Mouse (Mus musculus) heart, postnatal 0 days (tissue): Measurements from ENCODE around the gene Ctss. TPM values are rescaled to one million over a fixed set of nuclear protein-coding genes. Genes with fewer than 3 reads are reported as not detected.
A peak's percentile ranks its signal among the peaks of the same experiment; 100 is the strongest.

Experiments
- ATAC-seq: fragments of 200-750 bp; cut with Nextera tagmentation; 2 replicates; pipeline ENCODE4 v1.8.0; 2017; ENCODE audit warnings: low read depth, moderate number of reproducible peaks, moderate library complexity; ENCODE audit not compliant: insufficient read depth
- DNase-seq: peaks from one replicate; pipeline ENCODE4 v3.0.0-alpha.2; 2016; ENCODE audit warnings: low spot score
- H3K27ac ChIP-seq: fragments of 300-500 bp; sonication (generic); 2 replicates; pipeline ENCODE4 v1.5.1; 2014; ENCODE audit warnings: low read depth, mild to moderate bottlenecking
- H3K27me3 ChIP-seq: fragments of 300-500 bp; sonication (generic); 2 replicates; pipeline ENCODE4 v1.6.1; 2014; ENCODE audit warnings: low read length, mixed read lengths; ENCODE audit not compliant: control insufficient read depth, insufficient read depth
- H3K36me3 ChIP-seq: fragments of 300-500 bp; sonication (generic); replicated peaks from 2 replicates; pipeline ENCODE4 v1.6.1; 2014; ENCODE audit warnings: low read length, mixed read lengths; ENCODE audit not compliant: control insufficient read depth, insufficient read depth
- H3K4me1 ChIP-seq: fragments of 300-500 bp; sonication (generic); 2 replicates; pipeline ENCODE4 v1.6.1; 2014; ENCODE audit warnings: antibody characterized with exemption; ENCODE audit not compliant: control insufficient read depth, insufficient read depth
- H3K4me2 ChIP-seq: fragments of 300-500 bp; sonication (generic); 2 replicates; pipeline ENCODE4 v1.6.1; 2014; ENCODE audit warnings: low read depth, mild to moderate bottlenecking, low read length, moderate library complexity
- H3K4me3 ChIP-seq: fragments of 300-500 bp; sonication (generic); 2 replicates; pipeline ENCODE4 v1.5.1; 2014; ENCODE audit warnings: low read depth, low read length
- H3K9ac ChIP-seq: fragments of 300-500 bp; sonication (generic); replicated peaks from 2 replicates; pipeline ENCODE4 v1.6.1; 2014; ENCODE audit warnings: low read depth, low read length, mixed read lengths
- H3K9me3 ChIP-seq: fragments of 300-500 bp; sonication (generic); replicated peaks from 2 replicates; pipeline ENCODE4 v1.6.1; 2016; ENCODE audit warnings: low read length; ENCODE audit not compliant: control insufficient read depth
- CTCF ChIP-seq: IDR thresholded peaks from 2 replicates; pipeline ENCODE4 v1.5.1; 2016; ENCODE audit warnings: antibody characterized with exemption, control low read depth, low read depth
- EP300 ChIP-seq: IDR thresholded peaks from 2 replicates; pipeline ENCODE4 v1.6.1; 2016; ENCODE audit warnings: antibody characterized with exemption, low read depth
- WGBS: fragments of 180-500 bp; shearing (Covaris S2); extraction: QIAGEN DNeasy Blood & Tissue Kit; methylation state at CpG from one replicate; pipeline ENCODE4 v1.1.7; 2014; 5-methylcytosine and 5-hydroxymethylcytosine counted together
- polyA plus RNA-seq: library from polyadenylated mRNA; unstranded; fragments of >200 nt; fragmentation: Nextera tagmentation; extraction: Ambion mirVana; gene quantifications from 2 replicates; pipeline ENCODE4 v1.2.1, GENCODE M21; 2015
- total RNA-seq: library from RNA; depleted of rRNA; stranded (reverse); fragments of >200 nt; gene quantifications from 2 replicates; pipeline ENCODE4 v1.2.3, GENCODE M21; 2014; ENCODE audit warnings: low replicate concordance

Ctss gene
- total and polyA plus RNA-seq, 2 experiments from 2014 or later = 6.4 to 17.0 TPM

GRCm38 (mm10) chr3:95511611-95512180 is 14.9 kb upstream of the Ctss start:
- Histone ChIP-seq H3K4me1 (no peaks in the 10 kb centered on the region), H3K9me3 (no peaks in the 10 kb centered on the region), H3K4me3 (no peak overlapping the region), H3K36me3 (no peaks in the 10 kb centered on the region), H3K9ac (no peak overlapping the region), H3K27me3 (no peaks in the 10 kb centered on the region), H3K27ac (no peak overlapping the region), H3K4me2 (no peak overlapping the region)
- DNase-seq = no peak
- WGBS = 67% methylated on average over 9 of the region's 9 CpGs
- TF ChIP-seq CTCF (no peak), EP300 (no peak)
- no peak for ATAC-seq

GRCm38 (mm10) chr3:95516614-95517041 is 10.0 kb upstream of the Ctss start:
- Histone ChIP-seq H3K27ac (no peak overlapping the region), H3K9ac (no peak overlapping the region), H3K9me3 (no peaks in the 10 kb centered on the region)

GRCm38 (mm10) chr3:95517493-95517898 is 9.1 kb upstream of the Ctss start:
- peak; percentile 58; the same call in 1 of the 2 replicates for ATAC-seq
- Histone ChIP-seq H3K4me1 (no peaks in the 10 kb centered on the region), H3K4me3 (no peak overlapping the region), H3K9ac (no peak overlapping the region), H3K27ac (no peak overlapping the region), H3K27me3 (no peaks in the 10 kb centered on the region), H3K4me2 (no peak overlapping the region), H3K36me3 (no peaks in the 10 kb centered on the region), H3K9me3 (no peaks in the 10 kb centered on the region)
- WGBS = 10% methylated on average over 10 of the region's 10 CpGs
- DNase-seq = peak; percentile 76
- TF ChIP-seq CTCF (peak; percentile 86), EP300 (no peak)

More at GRCm38 (mm10) chr3:95516614-95517041, 10.0 kb upstream of the Ctss start:
- 75% methylated on average over 3 of the region's 3 CpGs for WGBS
- no peaks in the 10 kb centered on the region for H3K36me3 ChIP-seq
- no peak for DNase-seq
- TF ChIP-seq CTCF (no peak), EP300 (no peak)
- H3K27me3 ChIP-seq = no peaks in the 10 kb centered on the region
- no peak overlapping the region for H3K4me3 ChIP-seq
- no peak overlapping the region for H3K4me2 ChIP-seq
- H3K4me1 ChIP-seq = no peaks in the 10 kb centered on the region
- ATAC-seq = no peak

- H3K4me1 ChIP-seq = no peaks in the 10 kb centered on the region
- ATAC-seq = no peak
- no peak for DNase-seq
- no peak overlapping the region for H3K4me3 ChIP-seq
- TF ChIP-seq CTCF (no peak), EP300 (no peak)
- no peaks in the 10 kb centered on the region for H3K9me3 ChIP-seq
- H3K27ac ChIP-seq = no peak overlapping the region
- no peak overlapping the region for H3K9ac ChIP-seq
- no peaks in the 10 kb centered on the region for H3K27me3 ChIP-seq
- no peaks in the 10 kb centered on the region for H3K36me3 ChIP-seq
- 75% methylated on average over 7 of the region's 7 CpGs for WGBS
- H3K4me2 ChIP-seq = no peak overlapping the region
These were observed 7.7 kb upstream of the Ctss start for GRCm38 (mm10) chr3:95518891-95519290.

- no peaks in the 10 kb centered on the region for H3K36me3 ChIP-seq
- WGBS = 66% methylated on average over 2 of the region's 2 CpGs
- no peak overlapping the region for H3K9ac ChIP-seq
- no peak overlapping the region for H3K27ac ChIP-seq
- H3K4me2 ChIP-seq = no peak overlapping the region
- TF ChIP-seq CTCF = no peak
- no peak for TF ChIP-seq EP300
- ATAC-seq (no peak), DNase-seq (no peak)
- no peaks in the 10 kb centered on the region for H3K4me1 ChIP-seq
- no peaks in the 10 kb centered on the region for H3K27me3 ChIP-seq
- H3K9me3 ChIP-seq = no peaks in the 10 kb centered on the region
- H3K4me3 ChIP-seq = no peak overlapping the region
These were observed 7.3 kb upstream of the Ctss start for GRCm38 (mm10) chr3:95519315-95519714.

- no peak for ATAC-seq
- TF ChIP-seq EP300 (no peak), CTCF (no peak)
- Histone ChIP-seq H3K4me3 (no peak overlapping the region), H3K27me3 (no peaks in the 10 kb centered on the region), H3K27ac (no peak overlapping the region), H3K4me2 (no peak overlapping the region), H3K4me1 (no peaks in the 10 kb centered on the region), H3K36me3 (no peaks in the 10 kb centered on the region), H3K9ac (no peak overlapping the region), H3K9me3 (no peaks in the 10 kb centered on the region)
- no peak for DNase-seq
- WGBS = 83% methylated on average over 3 of the region's 3 CpGs
These were observed 6.5 kb upstream of the Ctss start for GRCm38 (mm10) chr3:95520100-95520499.
